Mouse (Mus musculus): ENCODE results near the gene H2afy2. TPM values are rescaled to one million over a fixed set of nuclear protein-coding genes. Genes with fewer than 3 reads are reported as not detected.

Gene H2afy2
- polyA plus RNA-seq, 1 experiment from 2014 or later: 392 TPM

DNA sequence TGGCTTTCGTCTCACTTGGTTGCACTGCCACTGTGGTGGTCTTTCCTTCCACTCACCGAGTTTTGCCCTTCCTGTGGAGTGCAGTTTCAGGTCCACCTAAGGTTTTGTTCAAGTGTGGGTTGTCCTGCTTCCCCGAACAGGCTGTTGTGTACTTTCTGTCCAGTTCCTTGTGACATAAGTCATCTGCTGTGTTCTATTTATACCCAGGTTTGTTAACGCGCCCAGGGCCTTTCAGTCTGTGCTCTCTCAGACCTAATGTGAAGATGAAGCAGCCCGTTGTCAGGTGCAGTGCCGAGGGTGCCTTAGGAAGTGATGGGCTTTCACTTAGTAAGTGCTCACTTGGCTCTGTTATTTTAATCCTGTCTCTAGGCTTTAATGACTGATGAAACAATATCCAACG is 94.5 kb downstream of the H2afy2 start:
- H3K4me1 ChIP-seq: no peaks in the 10 kb centered on the region
- no peak overlapping the region for H3K27ac ChIP-seq (replicated peaks)
- no peaks in the 10 kb centered on the region for H3K27me3 ChIP-seq (replicated peaks; ENCODE audit: low read depth, poor library complexity, severe bottlenecking)
- 91% methylated on average over 8 of the region's 8 CpGs for WGBS
- no peak for DNase-seq (ENCODE audit: low spot score)
- no peak overlapping the region for H3K4me3 ChIP-seq
- H3K36me3 ChIP-seq (replicated peaks): peaks cover 97% of the 10 kb centered on the region
- H3K9me3 ChIP-seq: no peaks in the 10 kb centered on the region

Small RNA genes within 50 kb of the gene (microRNA-seq; reads per million reads assigned to microRNA genes)
- not detected for gene Mir5108

Other genes with a start within 250 kb of the H2afy2 start
- gene Npffr1, start 188.7 kb downstream of the H2afy2 start, polyA plus RNA-seq (2016; fragmentation: Nextera tagmentation; extraction: Ambion mirVana): 0.10 and 0.11 TPM in 2 replicates
- 345 and 369 TPM in 2 replicates for gene Ppa1, start 135.6 kb downstream of the H2afy2 start, polyA plus RNA-seq (2016; fragmentation: Nextera tagmentation; extraction: Ambion mirVana)
- 217 and 224 TPM in 2 replicates for gene Sar1a, start 103.8 kb downstream of the H2afy2 start, polyA plus RNA-seq (2016; fragmentation: Nextera tagmentation; extraction: Ambion mirVana)
- 29.4 and 31.2 TPM in 2 replicates for gene Tysnd1, start 88.6 kb downstream of the H2afy2 start, polyA plus RNA-seq (2016; fragmentation: Nextera tagmentation; extraction: Ambion mirVana)
- gene Aifm2, start 68.9 kb downstream of the H2afy2 start, polyA plus RNA-seq (2016; fragmentation: Nextera tagmentation; extraction: Ambion mirVana): 8.2 and 11.8 TPM in 2 replicates
- gene Col13a1, start 195.0 kb upstream of the H2afy2 start, polyA plus RNA-seq (2016; fragmentation: Nextera tagmentation; extraction: Ambion mirVana): 6.0 and 6.1 TPM in 2 replicates

All from embryonic facial prominence, embryonic 10.5 days (tissue).